Mouse (Mus musculus): ENCODE data around the gene Eno1. TPM values are rescaled to one million over a fixed set of nuclear protein-coding genes. Genes with fewer than 3 reads are reported as not detected.

The Eno1 gene
- polyA plus RNA-seq (2015; fragmentation: Nextera tagmentation; extraction: Ambion mirVana) = 1,686 and 1,690 TPM in 2 replicates

DNA sequence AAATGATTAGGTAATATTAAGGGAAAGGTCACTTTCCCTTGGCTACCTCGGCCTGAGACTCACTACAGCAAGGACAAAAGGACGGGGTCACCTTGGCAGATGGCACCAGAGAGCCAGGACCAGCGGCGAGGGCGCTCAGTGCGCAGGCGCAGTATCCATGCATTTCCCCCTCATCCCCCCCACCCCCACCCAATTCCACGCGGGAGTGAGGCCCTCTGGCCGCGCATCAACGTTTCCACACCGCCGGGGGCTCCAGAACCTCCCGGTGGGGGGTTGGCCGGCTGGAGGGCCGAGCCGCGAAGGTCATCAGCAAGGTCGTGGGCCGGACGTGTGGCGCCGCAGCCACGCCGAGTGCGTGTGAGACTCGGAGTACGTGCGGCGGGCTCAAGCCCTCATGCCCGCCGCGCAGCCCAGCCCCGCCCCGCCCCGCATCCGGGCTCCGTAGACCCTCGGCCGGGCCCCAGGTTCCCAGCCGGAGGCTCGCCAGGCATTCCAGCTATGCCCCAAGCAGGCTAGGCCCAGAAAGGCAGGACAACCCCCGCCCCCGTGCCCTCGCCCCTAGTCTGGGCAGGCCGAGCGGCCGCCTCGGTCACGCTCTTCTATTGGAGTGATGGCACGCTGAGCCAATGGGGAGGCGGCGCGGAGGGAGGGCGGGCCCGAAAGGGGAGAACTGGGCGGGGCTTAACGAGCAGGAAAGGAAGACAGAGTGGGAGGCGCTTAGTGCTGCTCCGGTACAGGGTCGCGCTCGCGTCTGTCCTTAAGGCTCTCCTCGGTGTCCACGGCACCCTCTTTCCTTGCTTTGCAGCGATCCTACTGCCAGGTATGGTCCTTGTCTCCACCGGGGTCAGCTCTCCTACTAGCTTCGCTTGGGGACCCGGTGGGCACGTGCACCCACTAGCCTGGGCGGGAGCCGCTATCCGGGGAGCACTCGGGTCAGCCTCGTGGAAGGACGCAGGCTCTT lies at the start of gene Eno1:
Gene Eno1, plus strand, starts transcription at position 201 of the 961 bp plus-strand sequence.
- Histone ChIP-seq H3K4me3 (peak within 1 kb of the TSS; percentile 86), H3K27ac (peak within 1 kb of the TSS; percentile 98), H3K36me3 (peaks cover 16% of the 10 kb centered on the region), H3K9me3 (replicated peaks) (no peaks in the 10 kb centered on the region), H3K4me1 (replicated peaks) (peaks cover 49% of the 10 kb centered on the region), H3K4me2 (peak within 1 kb of the TSS; percentile 72), H3K9ac (peak within 1 kb of the TSS; percentile 97), H3K27me3 (no peaks in the 10 kb centered on the region)
- ATAC-seq (replicated peaks; ENCODE audit: insufficient number of reproducible peaks, insufficient read depth, low FRiP score, low read depth) = peak; percentile 97
- WGBS = under 1% methylated on average over 77 of the region's 78 CpGs

DNA sequence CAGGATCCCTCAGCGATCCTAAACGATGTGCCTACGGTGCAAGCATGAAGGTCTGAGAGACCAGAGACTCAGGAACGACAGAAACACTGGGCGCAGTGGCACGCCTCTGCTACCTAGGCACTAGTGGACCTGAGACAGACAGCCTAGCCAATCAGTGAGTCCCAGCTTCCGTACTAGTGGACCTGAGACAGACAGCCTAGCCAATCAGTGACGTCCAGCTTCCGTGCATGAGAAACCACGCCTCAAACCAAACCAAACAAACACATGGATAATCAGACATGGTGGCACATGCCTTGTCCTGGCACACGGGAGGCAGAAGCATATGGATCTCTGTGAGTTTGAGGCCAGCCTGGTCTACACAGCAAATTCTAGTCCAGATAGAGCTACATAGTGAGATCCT lies 48.3 kb upstream of the Eno1 start:
- no peak overlapping the region for H3K9ac ChIP-seq
- H3K4me2 ChIP-seq = no peak overlapping the region
- WGBS = 52% methylated on average over 11 of the region's 11 CpGs
- H3K4me1 ChIP-seq (replicated peaks) = no peaks in the 10 kb centered on the region
- no peak overlapping the region for H3K4me3 ChIP-seq
- no peaks in the 10 kb centered on the region for H3K27me3 ChIP-seq
- H3K27ac ChIP-seq = no peak overlapping the region
- no peaks in the 10 kb centered on the region for H3K36me3 ChIP-seq
- H3K9me3 ChIP-seq (replicated peaks) = no peaks in the 10 kb centered on the region
- ATAC-seq (replicated peaks; ENCODE audit: insufficient number of reproducible peaks, insufficient read depth, low FRiP score, low read depth) = no peak

DNA sequence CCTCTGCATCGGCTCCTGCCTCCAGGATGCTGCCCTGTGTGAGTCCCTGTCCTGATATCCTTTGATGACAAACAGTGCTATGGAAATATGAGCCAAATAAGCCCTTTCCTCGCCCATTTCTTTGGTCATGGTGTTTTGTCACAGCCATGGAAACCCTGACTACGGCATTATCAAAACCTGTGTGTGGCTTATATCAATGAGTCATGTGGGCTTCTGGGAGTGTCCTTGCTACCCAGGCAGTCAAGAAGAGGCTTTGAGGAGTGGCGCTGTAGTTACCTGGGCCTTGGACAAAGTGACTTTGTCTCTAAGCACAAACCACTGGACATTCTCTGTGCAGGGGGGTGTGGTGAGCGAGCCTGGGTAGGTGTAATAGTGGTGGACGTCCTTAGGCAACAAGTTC lies 44.3 kb upstream of the Eno1 start:
- Histone ChIP-seq H3K9me3 (replicated peaks) (no peaks in the 10 kb centered on the region), H3K27ac (no peak overlapping the region), H3K4me3 (no peak overlapping the region), H3K4me1 (replicated peaks) (no peaks in the 10 kb centered on the region), H3K4me2 (no peak overlapping the region), H3K9ac (no peak overlapping the region), H3K27me3 (no peaks in the 10 kb centered on the region), H3K36me3 (no peaks in the 10 kb centered on the region)
- ATAC-seq (replicated peaks; ENCODE audit: insufficient number of reproducible peaks, insufficient read depth, low FRiP score, low read depth) = no peak
- WGBS = 71% methylated on average over 6 of the region's 6 CpGs

DNA sequence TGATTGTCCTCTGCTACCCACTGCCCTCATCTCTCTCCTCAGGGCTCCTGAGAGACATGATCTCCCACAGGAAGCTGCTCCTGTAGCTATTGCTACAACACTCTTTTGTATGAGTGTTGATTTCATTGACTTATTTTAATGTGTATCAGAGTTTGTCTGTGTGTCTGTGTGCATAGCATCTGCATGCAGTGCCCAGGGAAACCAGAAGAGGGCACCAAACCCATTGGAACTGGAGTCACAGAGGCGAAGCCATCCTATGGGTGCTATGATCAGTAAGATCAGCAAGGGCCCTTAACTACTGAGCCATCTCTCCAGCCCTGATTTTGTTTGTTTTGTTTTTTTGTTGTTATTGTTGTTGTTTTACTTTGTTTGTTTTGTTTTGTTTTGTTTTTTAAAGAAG lies 42.6 kb upstream of the Eno1 start:
- no peaks in the 10 kb centered on the region for H3K4me1 ChIP-seq (replicated peaks)
- WGBS = 49% methylated on average over 1 of the region's 1 CpGs
- H3K4me3 ChIP-seq = no peak overlapping the region
- H3K9me3 ChIP-seq (replicated peaks) = no peaks in the 10 kb centered on the region
- no peak for ATAC-seq (replicated peaks; ENCODE audit: insufficient number of reproducible peaks, insufficient read depth, low FRiP score, low read depth)
- no peak overlapping the region for H3K27ac ChIP-seq
- no peak overlapping the region for H3K9ac ChIP-seq
- no peak overlapping the region for H3K4me2 ChIP-seq
- no peaks in the 10 kb centered on the region for H3K36me3 ChIP-seq
- no peaks in the 10 kb centered on the region for H3K27me3 ChIP-seq

DNA sequence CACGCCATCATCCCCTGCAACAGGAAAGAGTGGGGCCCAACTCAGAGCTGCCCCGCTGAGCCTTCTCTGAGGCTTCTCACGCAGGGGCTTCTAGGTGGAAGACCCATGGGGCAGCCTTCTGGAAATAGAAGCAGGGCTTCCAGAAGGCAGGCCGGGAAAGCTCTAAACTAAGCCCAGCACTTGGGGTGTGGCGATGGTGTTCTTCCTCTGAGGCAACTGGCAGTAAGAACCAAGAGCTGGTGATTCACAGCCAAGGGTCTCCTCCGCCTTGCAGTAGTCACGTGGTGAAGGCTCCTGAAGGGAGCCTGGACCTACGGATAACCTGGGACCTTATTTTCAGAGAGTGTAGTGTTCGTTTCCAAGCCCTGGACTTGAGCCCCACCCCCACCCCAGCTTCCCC lies 38.3 kb upstream of the Eno1 start:
- ATAC-seq (replicated peaks; ENCODE audit: insufficient number of reproducible peaks, insufficient read depth, low FRiP score, low read depth) = no peak
- 64% methylated on average over 9 of the region's 9 CpGs for WGBS
- no peak overlapping the region for H3K4me3 ChIP-seq

DNA sequence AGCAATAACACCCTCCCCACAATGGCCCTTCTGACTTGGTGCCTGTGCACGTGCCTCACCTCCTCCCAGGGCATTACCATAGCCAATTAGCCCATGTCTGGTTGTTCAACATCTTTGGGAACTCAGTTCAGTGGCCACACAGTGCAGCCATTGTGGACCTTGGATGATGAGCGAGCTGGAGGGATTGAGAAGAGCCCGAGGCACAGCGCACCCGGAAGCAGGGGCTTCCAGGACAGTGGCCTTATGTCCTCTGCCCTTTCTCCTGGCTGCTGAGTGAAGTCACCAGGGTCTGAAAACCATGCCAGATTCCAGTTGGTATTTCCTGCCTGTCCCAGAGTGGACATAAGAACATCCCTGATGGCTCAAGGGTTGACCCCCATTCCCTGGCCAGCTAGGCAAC lies 35.3 kb upstream of the Eno1 start, which contains the start of gene Car6:
Gene Car6, minus strand, starts transcription at position 101 of the 400 bp plus-strand sequence.
- Histone ChIP-seq H3K4me1 (replicated peaks) (no peaks in the 10 kb centered on the region), H3K36me3 (no peaks in the 10 kb centered on the region), H3K9ac (no peak within 1 kb of the TSS), H3K9me3 (replicated peaks) (no peaks in the 10 kb centered on the region), H3K27me3 (no peaks in the 10 kb centered on the region), H3K4me2 (no peak within 1 kb of the TSS), H3K4me3 (no peak within 1 kb of the TSS), H3K27ac (no peak within 1 kb of the TSS)
- no peak for ATAC-seq (replicated peaks; ENCODE audit: insufficient number of reproducible peaks, insufficient read depth, low FRiP score, low read depth)
- WGBS = 73% methylated on average over 5 of the region's 5 CpGs

More for the DNA sequence above, 38.3 kb upstream of the Eno1 start:
- no peaks in the 10 kb centered on the region for H3K27me3 ChIP-seq
- H3K4me1 ChIP-seq (replicated peaks) = no peaks in the 10 kb centered on the region
- no peak overlapping the region for H3K27ac ChIP-seq
- no peak overlapping the region for H3K9ac ChIP-seq
- H3K4me2 ChIP-seq = no peak overlapping the region
- no peaks in the 10 kb centered on the region for H3K36me3 ChIP-seq
- H3K9me3 ChIP-seq (replicated peaks) = no peaks in the 10 kb centered on the region

DNA sequence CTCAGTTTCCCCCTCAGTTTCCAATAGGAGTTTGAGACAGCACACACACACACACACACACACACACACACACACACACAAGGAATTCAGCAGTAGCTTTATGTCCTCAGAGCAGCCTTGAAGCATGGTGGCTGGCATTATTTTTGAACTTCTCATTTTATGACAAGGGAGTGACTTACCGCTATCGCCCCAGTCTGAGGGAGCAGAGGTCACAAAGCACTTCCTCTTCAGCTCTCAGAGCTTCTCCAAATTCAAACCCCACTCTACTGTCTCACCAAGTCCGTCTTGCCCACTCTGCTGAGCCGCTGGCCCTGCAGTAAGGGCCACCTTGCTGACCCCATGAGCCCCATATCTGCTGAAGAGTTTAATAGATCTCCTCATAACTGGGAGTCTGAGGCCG lies 33.8 kb upstream of the Eno1 start:
- Histone ChIP-seq H3K4me2 (no peak overlapping the region), H3K9ac (no peak overlapping the region), H3K9me3 (replicated peaks) (no peaks in the 10 kb centered on the region), H3K27ac (no peak overlapping the region), H3K27me3 (no peaks in the 10 kb centered on the region), H3K4me3 (no peak overlapping the region), H3K4me1 (replicated peaks) (no peaks in the 10 kb centered on the region), H3K36me3 (no peaks in the 10 kb centered on the region)
- ATAC-seq (replicated peaks; ENCODE audit: insufficient number of reproducible peaks, insufficient read depth, low FRiP score, low read depth) = no peak
- WGBS = 74% methylated on average over 5 of the region's 5 CpGs

DNA sequence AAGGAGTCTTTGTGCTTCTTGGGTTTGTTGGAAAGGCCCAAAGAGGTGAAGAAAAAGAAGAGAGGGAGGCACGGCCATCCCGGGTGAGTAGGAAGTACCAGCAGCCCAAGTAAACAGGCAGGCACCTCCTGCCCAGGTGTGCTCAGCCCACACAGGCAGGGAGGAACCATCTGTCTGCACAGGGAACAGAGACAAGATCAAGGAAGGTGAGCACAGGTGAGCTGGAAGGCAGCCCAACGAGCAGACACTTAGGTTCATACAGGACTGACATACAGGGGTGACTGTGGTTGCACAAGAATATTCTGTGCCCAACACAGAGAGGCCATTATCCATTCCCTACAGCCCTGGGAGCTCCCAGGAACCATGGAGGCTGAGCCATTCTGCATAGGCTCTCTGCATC lies 31.6 kb upstream of the Eno1 start:
- no peaks in the 10 kb centered on the region for H3K36me3 ChIP-seq
- H3K9ac ChIP-seq = no peak overlapping the region
- no peak for ATAC-seq (replicated peaks; ENCODE audit: insufficient number of reproducible peaks, insufficient read depth, low FRiP score, low read depth)
- H3K9me3 ChIP-seq (replicated peaks) = no peaks in the 10 kb centered on the region
- no peak overlapping the region for H3K27ac ChIP-seq
- H3K4me3 ChIP-seq = no peak overlapping the region
- no peaks in the 10 kb centered on the region for H3K4me1 ChIP-seq (replicated peaks)
- 80% methylated on average over 3 of the region's 3 CpGs for WGBS
- no peaks in the 10 kb centered on the region for H3K27me3 ChIP-seq
- H3K4me2 ChIP-seq = no peak overlapping the region

DNA sequence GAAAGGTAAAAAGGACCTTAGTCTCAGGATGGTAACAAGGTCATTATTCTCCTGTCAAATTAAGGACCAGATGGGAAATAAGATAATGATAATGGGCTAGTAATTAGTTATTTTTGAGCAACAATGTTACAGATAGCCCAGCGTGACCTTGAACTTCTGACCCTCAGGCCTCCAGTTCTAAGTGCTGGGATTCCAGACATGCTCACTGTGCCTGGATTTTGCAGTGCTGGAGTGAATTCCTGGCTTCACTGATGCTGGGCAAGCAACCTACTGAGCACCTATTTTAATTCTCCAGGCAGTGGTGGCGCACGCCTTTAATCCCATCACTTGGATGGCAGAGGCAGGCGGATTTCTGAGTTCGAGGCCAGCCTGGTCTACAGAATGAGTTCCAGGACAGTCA lies 26.8 kb upstream of the Eno1 start:
- ATAC-seq (replicated peaks; ENCODE audit: insufficient number of reproducible peaks, insufficient read depth, low FRiP score, low read depth) = no peak
- H3K27ac ChIP-seq = no peak overlapping the region
- H3K36me3 ChIP-seq = no peaks in the 10 kb centered on the region
- H3K9me3 ChIP-seq (replicated peaks) = no peaks in the 10 kb centered on the region
- H3K4me2 ChIP-seq = no peak overlapping the region
- no peak overlapping the region for H3K9ac ChIP-seq
- no peak overlapping the region for H3K4me3 ChIP-seq
- no peaks in the 10 kb centered on the region for H3K27me3 ChIP-seq
- 87% methylated on average over 5 of the region's 5 CpGs for WGBS
- H3K4me1 ChIP-seq (replicated peaks) = peaks cover 6% of the 10 kb centered on the region; the same call in 1 of the 2 replicates

DNA sequence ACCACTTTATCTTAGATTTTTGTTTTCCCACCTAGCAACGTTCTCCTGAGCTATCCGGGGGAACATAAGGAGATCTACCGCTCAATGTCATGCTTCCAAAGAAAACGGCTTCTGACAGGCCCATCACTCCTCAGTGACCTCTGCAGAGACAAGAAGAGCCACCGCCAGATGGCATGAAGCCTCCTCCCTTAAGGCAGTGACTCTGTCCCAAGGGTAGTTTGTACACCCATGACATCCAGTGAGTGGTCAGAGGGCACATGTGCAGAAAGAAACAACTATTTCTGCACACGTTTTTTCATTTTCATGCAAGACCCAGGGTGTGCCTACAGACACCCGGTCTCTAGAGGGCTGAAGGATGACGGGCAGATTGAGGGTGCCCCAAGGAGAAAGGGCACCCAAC lies 26.2 kb upstream of the Eno1 start:
- Histone ChIP-seq H3K4me1 (replicated peaks) (peaks cover 6% of the 10 kb centered on the region; the same call in 1 of the 2 replicates), H3K9ac (no peak overlapping the region), H3K4me2 (no peak overlapping the region), H3K4me3 (no peak overlapping the region), H3K27me3 (no peaks in the 10 kb centered on the region), H3K9me3 (replicated peaks) (no peaks in the 10 kb centered on the region), H3K36me3 (no peaks in the 10 kb centered on the region), H3K27ac (no peak overlapping the region)
- ATAC-seq (replicated peaks; ENCODE audit: insufficient number of reproducible peaks, insufficient read depth, low FRiP score, low read depth) = no peak
- 79% methylated on average over 8 of the region's 8 CpGs for WGBS

DNA sequence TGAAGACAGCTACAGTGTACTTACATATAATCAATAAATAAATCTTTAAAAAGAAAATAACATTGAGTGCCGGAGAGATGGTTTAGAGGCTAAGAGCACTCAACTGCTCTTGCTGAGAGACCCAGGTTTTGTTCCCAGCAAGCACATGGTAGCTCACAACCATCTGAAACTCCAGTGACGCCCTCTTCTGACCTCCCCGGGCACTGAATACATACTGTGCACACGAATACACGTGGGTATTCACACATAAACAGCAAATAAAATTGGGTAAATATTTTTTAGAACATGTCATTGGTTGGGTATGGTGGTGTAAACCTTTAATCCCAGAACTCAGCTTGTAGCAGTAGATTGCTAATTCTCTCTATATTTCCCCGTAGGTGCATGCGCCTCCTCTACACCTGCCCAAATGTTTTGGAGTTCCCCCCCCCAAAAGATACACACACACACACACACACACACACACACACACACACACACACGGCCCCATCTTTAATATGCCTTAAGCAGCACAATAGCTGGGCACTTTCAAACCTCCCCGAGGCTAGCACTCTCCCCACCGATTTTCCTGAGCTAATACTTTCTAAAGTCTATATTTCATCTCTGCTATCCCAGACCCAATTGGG lies 24.5 kb upstream of the Eno1 start:
- Histone ChIP-seq H3K27ac (no peak overlapping the region), H3K27me3 (no peaks in the 10 kb centered on the region), H3K4me3 (peak overlapping the region; percentile 45), H3K9me3 (replicated peaks) (no peaks in the 10 kb centered on the region), H3K9ac (no peak overlapping the region), H3K4me1 (replicated peaks) (peaks cover 6% of the 10 kb centered on the region; the same call in 1 of the 2 replicates), H3K4me2 (peak overlapping the region; percentile 71), H3K36me3 (no peaks in the 10 kb centered on the region)
- no peak for ATAC-seq (replicated peaks; ENCODE audit: insufficient number of reproducible peaks, insufficient read depth, low FRiP score, low read depth)
- WGBS = 50% methylated on average over 10 of the region's 10 CpGs

All from heart, embryonic 15.5 days (tissue).